Mouse (Mus musculus): ENCODE results near the gene Psap.
"Not testable (repeated sequence)": the region's sequence is repeated elsewhere in the genome, so short reads cannot be mapped to it uniquely, and the experiment has no call there.

Psap gene

DNA sequence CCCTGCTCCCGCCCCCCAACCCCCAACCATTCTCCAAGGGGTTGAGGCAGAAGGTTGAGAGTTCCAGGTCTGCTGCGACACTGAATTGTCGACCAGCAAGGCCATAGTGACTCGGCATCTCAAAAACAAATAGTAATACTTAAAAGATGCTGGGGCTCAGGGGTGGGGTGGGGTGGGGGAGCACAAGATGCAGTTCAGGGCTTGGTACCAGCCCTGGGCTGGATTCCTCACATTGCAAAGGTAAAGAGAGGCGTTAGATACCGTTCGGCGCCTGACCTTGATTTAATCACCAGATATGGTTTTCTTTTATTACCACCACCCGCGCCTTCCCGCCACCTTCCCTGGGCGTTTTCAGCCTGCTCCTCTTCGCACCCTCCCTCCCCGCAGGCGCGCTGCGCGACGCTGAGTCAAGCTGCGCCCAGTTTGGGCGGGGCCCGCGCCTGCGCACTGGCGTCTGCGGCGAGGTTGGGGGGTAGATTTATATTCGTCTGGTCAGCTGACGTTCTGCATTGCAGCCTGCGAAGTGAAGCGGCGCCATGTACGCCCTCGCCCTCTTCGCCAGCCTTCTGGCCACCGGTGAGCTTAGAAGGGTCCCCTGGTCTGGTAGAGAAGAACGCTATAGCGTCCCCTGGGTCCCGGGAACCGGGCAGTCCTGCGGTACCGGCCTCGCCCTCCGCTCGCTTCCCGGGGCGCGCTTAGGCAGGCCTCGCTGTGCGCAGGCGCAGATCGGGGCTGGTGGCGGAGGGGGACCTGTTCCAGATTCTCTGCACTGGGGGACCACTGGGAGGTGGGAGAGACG, at the start of gene Psap:
TSS of gene Psap (plus strand) at position 421 of the 799 bp plus-strand sequence.
- DNase-seq (ENCODE audit: low spot score in 2 of 2), result peak; percentile 96 to 97

DNA sequence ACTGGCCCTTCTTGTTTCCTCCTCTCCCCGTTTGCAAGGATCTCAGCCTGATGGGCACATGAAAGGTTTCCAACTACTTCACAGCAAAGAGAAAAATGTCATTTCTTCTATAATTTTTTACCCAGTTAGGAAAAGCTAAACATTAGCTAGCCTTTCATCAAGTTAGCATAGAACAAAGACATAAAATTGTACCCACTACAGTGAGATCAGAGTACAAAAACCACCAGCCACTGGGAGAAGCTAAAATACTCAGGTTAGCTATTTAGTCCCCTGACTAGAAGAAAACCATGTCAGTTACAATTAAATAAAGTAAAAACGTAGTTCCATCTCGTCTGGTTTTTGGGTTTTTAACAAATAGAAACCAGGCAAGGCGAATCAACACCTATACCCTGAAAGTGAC, 49.8 kb upstream of the Psap start:
- no peak for DNase-seq (ENCODE audit: low spot score in 2 of 2)

DNA sequence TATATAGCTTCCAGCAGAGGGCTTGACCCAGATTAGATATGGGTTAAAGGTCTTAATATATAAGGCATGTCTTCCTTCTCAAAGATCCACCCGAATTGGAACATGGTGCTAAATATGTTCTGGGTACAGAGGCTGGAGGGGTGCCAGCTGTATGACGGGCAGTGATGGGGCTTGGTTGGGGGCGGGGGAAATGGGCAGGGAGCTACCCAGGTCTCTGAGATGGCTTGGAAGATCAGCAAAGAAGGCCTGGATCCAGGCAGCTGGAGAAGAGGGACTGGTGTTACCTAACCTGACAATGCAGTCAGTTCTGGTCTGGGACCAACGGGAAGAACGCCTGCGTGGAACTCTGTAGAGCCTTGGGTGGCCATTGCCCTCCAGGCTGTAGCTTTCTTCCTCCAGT, 48.3 kb upstream of the Psap start:
- DNase-seq (ENCODE audit: low spot score in 2 of 2), result no peak

GRCm38 (mm10) chr10:60230321-60231088, 46.9 kb upstream of the Psap start:
- DNase-seq (ENCODE audit: low spot score in 2 of 2), result no peak

- no peak for DNase-seq (ENCODE audit: low spot score in 2 of 2)
Measured at GRCm38 (mm10) chr10:60234006-60234405, 43.4 kb upstream of the Psap start.

DNA sequence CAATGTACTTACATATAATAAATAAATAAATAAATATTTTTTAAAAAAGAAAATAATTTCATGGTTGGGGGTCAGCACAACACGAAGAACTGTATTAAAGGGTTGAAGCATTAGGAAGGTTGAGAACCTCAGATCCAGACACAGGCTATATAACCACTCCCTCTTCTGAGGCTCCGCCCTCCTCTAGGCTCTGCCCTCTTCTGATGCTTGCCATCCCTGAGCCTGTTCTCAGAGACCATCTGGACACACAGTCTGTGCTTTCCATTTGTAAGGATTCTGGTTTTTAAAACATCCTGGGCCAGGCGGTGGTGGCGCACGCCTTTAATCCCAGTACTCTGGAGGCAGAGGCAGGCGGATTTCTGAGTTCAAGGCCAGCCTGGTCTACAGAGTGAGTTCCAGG, 41.6 kb upstream of the Psap start:
- DNase-seq (ENCODE audit: low spot score in 2 of 2), result not testable (repeated sequence)

DNA sequence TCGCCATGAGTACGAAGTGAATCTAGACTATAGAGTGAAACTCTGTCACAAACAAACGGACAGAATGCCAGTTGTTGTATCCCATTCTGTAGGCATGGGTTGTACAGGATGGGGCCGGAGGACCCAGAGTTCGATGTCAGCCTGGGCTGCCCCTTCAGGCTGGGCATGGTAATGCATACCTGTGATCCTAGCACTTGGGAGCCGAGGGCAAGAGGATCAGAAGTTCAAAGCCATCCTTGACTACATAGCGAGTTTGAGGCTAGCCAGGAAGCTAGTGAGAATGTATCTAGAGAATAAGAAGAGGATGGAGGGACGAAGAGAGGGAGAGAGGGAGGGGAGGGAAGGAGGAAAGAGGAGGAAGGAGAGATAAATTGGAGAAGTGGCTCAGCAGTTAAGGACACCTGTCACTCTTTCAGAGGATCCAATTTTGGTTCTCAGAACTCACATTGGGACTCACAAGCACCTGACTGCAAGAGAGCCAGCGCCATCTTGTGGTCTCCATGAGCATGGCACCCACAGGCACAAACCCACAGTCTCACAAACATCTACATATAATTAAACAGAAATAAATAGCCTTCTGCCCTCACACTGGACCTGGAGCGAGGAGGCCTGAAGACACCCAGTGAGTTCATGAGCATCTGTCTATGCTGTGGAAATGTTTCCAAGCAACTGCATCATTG, 39.8 kb upstream of the Psap start:
- DNase-seq (ENCODE audit: low spot score in 2 of 2), result peak; percentile 45 to 79

GRCm38 (mm10) chr10:60240416-60240815, 37.0 kb upstream of the Psap start:
- no peak for DNase-seq (ENCODE audit: low spot score in 2 of 2)

DNA sequence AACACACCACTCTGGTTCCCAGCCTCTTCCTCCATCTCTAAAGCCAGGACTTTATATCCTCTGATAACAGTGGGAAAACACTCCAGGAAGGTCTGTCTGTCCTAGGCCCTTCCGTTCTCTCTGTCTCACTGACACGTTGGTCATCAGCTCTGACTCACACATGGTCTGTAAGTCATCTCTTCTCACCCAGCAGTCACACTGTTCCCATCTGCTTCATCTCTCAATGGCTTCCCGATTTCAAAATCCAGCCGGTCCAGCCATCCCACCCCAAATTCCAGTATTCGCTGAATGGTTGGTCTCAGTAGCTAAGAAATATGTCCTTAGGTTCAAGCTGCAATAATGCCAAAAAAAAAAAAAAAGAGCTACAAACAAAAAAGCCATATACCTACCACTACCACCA, 33.5 kb upstream of the Psap start:
- DNase-seq (ENCODE audit: low spot score in 2 of 2), result no peak

- DNase-seq (ENCODE audit: low spot score in 2 of 2), result peak; percentile 91 to 92
Measured at GRCm38 (mm10) chr10:60245041-60245440, 32.4 kb upstream of the Psap start.

DNA sequence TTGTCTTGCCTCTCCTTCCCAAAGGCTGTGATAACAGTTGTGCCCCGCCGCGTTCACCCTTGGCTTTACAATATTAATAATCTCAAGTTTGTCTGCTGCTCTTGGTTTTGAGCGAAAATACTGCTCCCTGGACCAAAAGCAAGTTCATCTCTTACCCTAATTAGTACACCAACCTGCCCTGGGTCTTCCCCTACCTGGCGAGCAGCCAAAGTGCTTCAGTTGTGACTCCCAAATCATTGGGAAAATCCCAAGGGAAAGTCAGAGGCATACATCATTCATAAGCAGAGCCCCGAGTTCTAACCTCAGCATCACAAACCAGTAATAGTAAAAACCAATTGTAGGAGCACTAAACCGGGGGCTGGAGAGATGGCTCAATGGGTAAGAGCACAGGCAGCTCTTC, 31.8 kb upstream of the Psap start:
- no peak for DNase-seq (ENCODE audit: low spot score in 2 of 2)

DNA sequence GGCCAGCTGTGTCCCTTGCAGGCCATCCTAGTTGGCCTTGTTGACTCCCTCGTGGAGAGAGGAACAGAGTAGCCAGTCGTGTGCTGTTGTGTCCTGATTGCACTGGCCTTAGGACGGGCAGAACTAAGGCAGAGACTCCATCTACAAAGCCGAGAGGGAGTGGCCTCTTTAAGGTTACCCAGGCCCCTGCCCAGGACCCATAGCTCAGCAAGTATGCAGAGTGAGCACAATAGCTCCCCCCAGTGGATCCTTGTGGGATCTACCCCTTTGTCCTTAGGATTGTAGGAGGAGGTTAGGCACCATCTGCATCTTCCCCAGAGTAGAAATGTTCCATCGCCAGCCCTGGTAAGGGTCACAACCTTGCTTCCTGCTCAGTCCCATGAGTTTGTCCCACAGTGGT, 30.9 kb upstream of the Psap start:
- peak; percentile 53 to 75 for DNase-seq (ENCODE audit: low spot score in 2 of 2)

DNA sequence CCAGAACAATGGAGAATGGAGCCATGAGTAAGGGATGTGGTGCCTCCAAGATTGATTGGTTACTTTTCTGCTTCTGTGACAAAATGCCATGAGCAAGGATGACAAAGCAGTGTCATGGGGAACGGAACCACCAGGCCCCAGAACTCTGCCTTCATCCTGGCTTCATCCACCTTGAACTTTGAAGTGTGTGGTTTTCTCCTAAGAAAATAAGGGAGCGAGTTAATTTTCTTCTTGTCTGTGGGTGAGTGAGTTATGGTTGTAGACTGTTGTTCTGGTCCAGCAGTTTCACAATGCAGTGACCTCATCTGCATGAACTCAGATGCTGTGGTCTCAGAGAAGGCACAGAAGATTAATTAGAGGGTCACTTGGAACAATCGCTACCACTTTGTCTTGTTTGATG, 29.1 kb upstream of the Psap start:
- not testable (repeated sequence) for DNase-seq (ENCODE audit: low spot score in 2 of 2)

GRCm38 (mm10) chr10:60250426-60250965, 26.9 kb upstream of the Psap start:
- no peak for DNase-seq (ENCODE audit: low spot score in 2 of 2)

GRCm38 (mm10) chr10:60252187-60252586, 25.2 kb upstream of the Psap start:
- no peak for DNase-seq (ENCODE audit: low spot score in 2 of 2)

- DNase-seq (ENCODE audit: low spot score in 2 of 2), result no peak
Measured at GRCm38 (mm10) chr10:60252606-60253005, 24.8 kb upstream of the Psap start.

- no peak for DNase-seq (ENCODE audit: low spot score in 2 of 2)
Measured at GRCm38 (mm10) chr10:60256088-60256487, 21.3 kb upstream of the Psap start.

DNA sequence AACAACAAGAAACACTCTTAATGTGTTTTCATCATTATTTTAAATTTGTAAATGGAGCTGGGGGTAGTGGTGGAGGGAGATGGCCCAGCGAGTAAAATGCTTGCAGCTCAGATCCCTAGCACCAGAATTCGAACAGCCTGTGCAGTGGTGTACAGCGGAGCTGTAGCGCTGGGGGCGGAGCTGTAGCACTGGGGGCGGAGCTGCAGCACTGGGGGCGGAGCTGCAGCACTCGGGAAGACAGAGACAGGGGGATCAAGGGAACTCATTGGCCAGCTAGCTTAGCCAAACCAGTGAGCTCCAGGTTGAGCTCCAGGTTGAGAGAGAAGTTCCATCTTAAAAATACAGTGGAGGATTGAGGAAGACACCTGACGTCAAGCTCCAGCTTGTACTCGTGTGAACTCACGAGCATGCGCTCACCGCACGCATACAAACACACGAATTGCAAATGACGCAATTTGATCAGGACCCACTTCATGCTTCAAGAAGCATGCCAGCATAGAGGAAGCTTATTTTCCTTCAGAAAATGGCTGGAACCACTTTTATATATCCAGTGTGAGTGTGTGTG, 20.1 kb upstream of the Psap start:
- no peak for DNase-seq (ENCODE audit: low spot score in 2 of 2)

DNA sequence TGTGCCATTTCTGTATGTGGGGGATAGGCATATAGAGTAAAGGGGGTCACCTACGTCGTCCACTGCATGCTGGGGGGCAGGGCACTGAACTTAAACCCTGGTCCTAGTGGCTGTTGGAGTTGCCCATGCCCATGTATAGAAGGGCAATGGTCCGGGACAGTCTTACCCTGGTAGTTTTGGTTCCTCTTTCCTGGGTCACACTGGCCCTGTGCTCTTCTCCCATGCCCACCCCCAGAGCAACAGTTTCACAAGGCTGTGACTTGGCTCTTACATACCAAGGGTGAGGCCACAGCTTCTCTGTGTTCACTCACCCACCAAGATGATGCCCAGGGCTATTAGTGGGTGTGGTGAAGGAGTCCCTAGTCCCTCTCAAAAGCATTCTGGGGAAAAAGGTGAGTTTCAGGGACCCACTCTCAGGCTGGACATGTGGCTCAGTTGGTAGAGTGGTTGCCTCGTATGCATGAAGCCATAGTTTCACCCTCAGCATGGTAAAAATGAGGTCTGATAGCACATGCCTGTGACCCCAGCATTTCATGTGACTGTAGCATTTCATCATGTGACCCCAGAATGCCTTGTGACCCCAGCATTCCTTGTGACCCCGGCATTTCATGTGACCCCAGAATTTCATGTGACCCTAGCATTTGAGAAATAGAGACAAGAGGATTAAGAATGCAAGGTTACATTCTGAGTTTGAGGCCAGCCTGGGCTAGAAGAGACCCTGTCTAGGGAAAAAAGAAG, 16.7 kb upstream of the Psap start:
- DNase-seq (ENCODE audit: low spot score in 2 of 2), result peak in 1 of 2 experiments; percentile 58

DNA sequence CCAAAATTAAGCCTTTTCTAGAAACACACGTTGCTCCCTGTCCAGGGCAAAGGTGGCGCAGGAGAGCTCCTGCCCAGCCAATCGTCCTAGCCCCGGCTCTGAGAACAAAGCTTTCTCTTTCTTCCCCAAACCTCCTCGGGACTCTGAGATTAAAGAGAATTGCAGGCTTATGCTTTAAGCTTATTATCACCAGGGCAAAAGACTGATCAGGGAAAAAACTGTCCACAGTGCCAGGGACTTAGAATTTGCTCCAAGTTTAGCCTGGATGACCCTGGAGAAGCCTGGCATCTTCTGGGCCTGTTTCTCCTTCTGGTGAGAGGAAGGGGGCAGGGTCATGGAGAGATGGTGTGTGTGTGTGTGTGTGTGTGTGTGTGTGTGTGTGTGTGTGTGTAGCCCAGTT, 15.9 kb upstream of the Psap start:
- DNase-seq (ENCODE audit: low spot score in 2 of 2), result no peak

DNA sequence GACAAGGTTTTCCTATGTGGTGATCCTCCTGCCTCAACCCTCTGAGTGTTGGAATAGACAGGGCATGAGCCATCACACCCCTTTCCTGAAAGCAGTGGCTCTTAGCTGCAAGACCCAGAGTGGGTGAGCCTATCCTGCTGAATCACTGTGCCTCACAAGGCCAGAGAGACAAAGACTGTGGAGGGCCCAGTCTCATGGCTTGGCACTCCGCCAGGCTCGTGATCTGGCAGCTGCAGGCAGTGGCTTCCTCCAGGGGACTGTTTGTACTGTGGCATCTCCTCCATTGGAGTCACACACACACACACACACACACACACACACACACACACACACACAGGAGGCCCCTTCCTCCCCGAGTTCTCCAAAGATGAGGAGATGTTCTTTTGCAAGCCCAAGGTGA, 15.0 kb upstream of the Psap start:
- peak; percentile 47 to 83 for DNase-seq (ENCODE audit: low spot score in 2 of 2)
